Mouse (Mus musculus) hindbrain, embryonic 14.5 days (tissue): ENCODE data around the gene Irs1. TPM values are rescaled to one million over a fixed set of nuclear protein-coding genes. Genes with fewer than 3 reads are reported as not detected.

Experiments
- ATAC-seq: fragments of 200-750 bp; cut with Nextera tagmentation; 2 replicates; pipeline ENCODE4 v1.8.0; 2017; ENCODE audit warnings: moderate number of reproducible peaks, mild to moderate bottlenecking, moderate TSS enrichment, moderate library complexity; ENCODE audit not compliant: low FRiP score
- DNase-seq: peaks from one replicate; pipeline ENCODE4 v3.0.0-alpha.2; 2015; ENCODE audit warnings: low spot score
- H3K27ac ChIP-seq: fragments of 300-500 bp; sonication (generic); 2 replicates; pipeline ENCODE4 v1.5.1; 2014; ENCODE audit warnings: mild to moderate bottlenecking, moderate library complexity
- H3K27me3 ChIP-seq: fragments of 300-500 bp; sonication (generic); 2 replicates; pipeline ENCODE4 v1.6.1; 2014; ENCODE audit warnings: mild to moderate bottlenecking, low read length, mixed read lengths; ENCODE audit not compliant: control insufficient read depth, insufficient read depth
- H3K36me3 ChIP-seq: fragments of 300-500 bp; sonication (generic); replicated peaks from 2 replicates; pipeline ENCODE4 v1.6.1; 2014; ENCODE audit not compliant: control insufficient read depth, insufficient read depth
- H3K4me1 ChIP-seq: fragments of 300-500 bp; sonication (generic); replicated peaks from 2 replicates; pipeline ENCODE4 v1.6.1; 2014; ENCODE audit warnings: antibody characterized with exemption, low read length, mixed read lengths; ENCODE audit not compliant: control insufficient read depth, insufficient read depth
- H3K4me2 ChIP-seq: fragments of 300-500 bp; sonication (generic); replicated peaks from 2 replicates; pipeline ENCODE4 v1.6.1; 2014; ENCODE audit warnings: mild to moderate bottlenecking, moderate library complexity
- H3K4me3 ChIP-seq: fragments of 300-500 bp; sonication (generic); replicated peaks from 2 replicates; pipeline ENCODE4 v1.5.1; 2014; ENCODE audit warnings: mild to moderate bottlenecking, low read length
- H3K9ac ChIP-seq: fragments of 300-500 bp; sonication (generic); 2 replicates; pipeline ENCODE4 v1.6.1; 2014
- H3K9me3 ChIP-seq: fragments of 300-500 bp; sonication (generic); 2 replicates; pipeline ENCODE4 v1.6.1; 2016; ENCODE audit warnings: low read length; ENCODE audit not compliant: control insufficient read depth
- WGBS: fragments of 180-500 bp; shearing (Covaris S2); extraction: QIAGEN DNeasy Blood & Tissue Kit; methylation state at CpG from one replicate; pipeline ENCODE4 v1.1.7; 2014; 5-methylcytosine and 5-hydroxymethylcytosine counted together
- polyA plus RNA-seq: library from polyadenylated mRNA; unstranded; fragments of >200 nt; fragmentation: Nextera tagmentation; extraction: Ambion mirVana; gene quantifications from 2 replicates; pipeline ENCODE4 v1.2.1, GENCODE M21; 2014

Irs1 gene
- polyA plus RNA-seq, 1 experiment from 2014 or later: 10.2 TPM

- no peaks in the 10 kb centered on the region for H3K36me3 ChIP-seq
- H3K9ac ChIP-seq: no peak overlapping the region
- ATAC-seq (no peak), DNase-seq (no peak)
- H3K27ac ChIP-seq: no peak overlapping the region
- WGBS: 94% methylated on average over 5 of the region's 5 CpGs
- no peak overlapping the region for H3K4me3 ChIP-seq
- no peaks in the 10 kb centered on the region for H3K27me3 ChIP-seq
- no peaks in the 10 kb centered on the region for H3K4me1 ChIP-seq
- no peaks in the 10 kb centered on the region for H3K9me3 ChIP-seq
- no peak overlapping the region for H3K4me2 ChIP-seq
Observed at GRCm38 (mm10) chr1:82207511-82207910, 83.7 kb downstream of the Irs1 start.

- Histone ChIP-seq H3K9me3 (no peaks in the 10 kb centered on the region), H3K27me3 (no peaks in the 10 kb centered on the region), H3K4me1 (no peaks in the 10 kb centered on the region), H3K4me2 (no peak overlapping the region), H3K27ac (no peak overlapping the region), H3K36me3 (no peaks in the 10 kb centered on the region), H3K4me3 (no peak overlapping the region), H3K9ac (no peak overlapping the region)
- DNase-seq (no peak), ATAC-seq (no peak)
- 86% methylated on average over 7 of the region's 7 CpGs for WGBS
Observed at GRCm38 (mm10) chr1:82200636-82201035, 90.6 kb downstream of the Irs1 start.

GRCm38 (mm10) chr1:82199918-82200317 lies 91.3 kb downstream of the Irs1 start:
- Histone ChIP-seq H3K9ac (no peak overlapping the region), H3K4me3 (no peak overlapping the region), H3K27me3 (no peaks in the 10 kb centered on the region), H3K4me2 (no peak overlapping the region), H3K9me3 (no peaks in the 10 kb centered on the region), H3K27ac (no peak overlapping the region), H3K36me3 (no peaks in the 10 kb centered on the region), H3K4me1 (no peaks in the 10 kb centered on the region)
- WGBS: 50% methylated on average over 1 of the region's 1 CpGs
- ATAC-seq (no peak), DNase-seq (no peak)

DNA sequence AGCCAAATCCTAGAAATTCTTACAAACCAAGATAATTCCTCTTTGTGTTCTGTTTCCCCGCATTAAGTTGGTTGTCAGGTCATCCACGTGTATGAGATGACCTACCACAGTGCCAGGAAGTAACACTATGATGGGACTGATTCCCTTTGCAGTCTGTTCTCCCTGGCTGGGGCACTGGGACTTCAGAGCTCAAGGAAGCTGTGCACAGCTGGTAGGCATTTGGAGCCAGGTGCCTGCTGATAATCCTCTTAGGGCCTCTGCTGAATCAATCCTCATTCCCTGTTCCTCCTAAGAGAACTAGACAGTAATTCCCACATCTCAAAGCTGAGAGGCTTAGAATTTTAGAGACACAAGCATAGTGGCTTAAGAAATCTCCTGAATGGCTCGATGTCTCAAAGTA lies 99.6 kb downstream of the Irs1 start:
- Histone ChIP-seq H3K27me3 (no peaks in the 10 kb centered on the region), H3K4me3 (no peak overlapping the region), H3K4me1 (no peaks in the 10 kb centered on the region; the same call in 1 of the 2 replicates), H3K36me3 (no peaks in the 10 kb centered on the region), H3K9me3 (no peaks in the 10 kb centered on the region), H3K27ac (no peak overlapping the region), H3K9ac (no peak overlapping the region), H3K4me2 (no peak overlapping the region)
- WGBS: 45% methylated on average over 3 of the region's 3 CpGs
- no peak for ATAC-seq
- DNase-seq: no peak

DNA sequence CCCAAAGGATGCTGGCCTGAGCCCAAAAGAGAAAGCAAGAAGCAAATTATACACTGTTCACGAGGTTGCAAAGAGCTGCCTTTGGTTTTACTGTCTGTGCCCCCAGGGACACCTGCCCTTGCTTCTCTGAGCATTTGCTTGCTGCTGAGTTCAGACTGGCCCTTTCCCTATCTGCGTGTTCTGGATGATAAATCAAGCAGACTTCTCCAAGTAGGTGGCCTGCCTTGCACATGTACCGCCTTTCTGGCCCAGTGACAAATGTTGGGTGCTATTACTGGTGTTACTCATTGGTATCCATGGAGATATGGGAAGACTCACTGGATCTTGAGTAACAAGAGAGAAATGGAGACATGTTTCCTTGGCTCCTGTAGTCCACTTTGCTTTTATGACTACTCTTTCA lies 101.7 kb downstream of the Irs1 start:
- H3K4me3 ChIP-seq: no peak overlapping the region
- no peaks in the 10 kb centered on the region for H3K36me3 ChIP-seq
- ATAC-seq: no peak
- 52% methylated on average over 3 of the region's 3 CpGs for WGBS
- no peaks in the 10 kb centered on the region; the same call in 1 of the 2 replicates for H3K4me1 ChIP-seq
- no peak overlapping the region for H3K9ac ChIP-seq
- no peak overlapping the region for H3K27ac ChIP-seq
- H3K27me3 ChIP-seq: no peaks in the 10 kb centered on the region
- H3K9me3 ChIP-seq: no peaks in the 10 kb centered on the region
- H3K4me2 ChIP-seq: no peak overlapping the region
- DNase-seq: no peak

GRCm38 (mm10) chr1:82188549-82189231 lies 102.5 kb downstream of the Irs1 start:
- Histone ChIP-seq H3K27ac (no peak overlapping the region), H3K27me3 (no peaks in the 10 kb centered on the region), H3K36me3 (no peaks in the 10 kb centered on the region), H3K9me3 (no peaks in the 10 kb centered on the region), H3K4me2 (no peak overlapping the region), H3K4me1 (no peaks in the 10 kb centered on the region; the same call in 1 of the 2 replicates), H3K4me3 (no peak overlapping the region), H3K9ac (no peak overlapping the region)
- DNase-seq: no peak
- 83% methylated on average over 10 of the region's 10 CpGs for WGBS
- no peak for ATAC-seq

DNA sequence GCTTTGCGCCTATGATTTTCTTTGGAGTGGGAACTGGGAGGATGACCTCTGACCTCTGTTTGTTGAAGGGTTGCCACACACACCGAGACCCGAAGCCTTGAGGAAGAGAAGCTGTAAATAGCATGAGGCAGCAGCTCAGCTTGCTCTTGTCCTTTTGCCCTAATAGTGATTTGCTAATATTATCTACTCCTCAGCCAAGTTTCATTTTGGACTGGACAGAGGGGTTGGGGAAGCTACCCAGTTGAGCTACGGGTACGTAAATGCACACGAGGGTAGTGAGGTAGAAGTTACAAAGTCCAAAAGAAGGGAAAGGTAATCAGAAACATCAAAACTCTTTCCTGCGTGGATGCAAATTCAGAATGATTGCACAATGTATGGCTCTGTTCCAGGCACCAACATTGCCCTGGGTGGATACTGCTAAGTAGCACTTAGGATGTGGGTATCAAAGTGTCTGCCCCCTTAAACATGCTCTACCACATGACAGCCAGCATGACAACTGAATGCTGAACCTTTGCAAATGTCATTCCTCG lies 107.2 kb downstream of the Irs1 start:
- DNase-seq: no peak
- H3K4me1 ChIP-seq: no peaks in the 10 kb centered on the region
- no peaks in the 10 kb centered on the region for H3K36me3 ChIP-seq
- H3K27me3 ChIP-seq: no peaks in the 10 kb centered on the region
- H3K4me3 ChIP-seq: no peak overlapping the region
- no peak for ATAC-seq
- no peaks in the 10 kb centered on the region for H3K9me3 ChIP-seq
- no peak overlapping the region for H3K9ac ChIP-seq
- H3K27ac ChIP-seq: no peak overlapping the region
- H3K4me2 ChIP-seq: no peak overlapping the region
- 81% methylated on average over 8 of the region's 8 CpGs for WGBS

Other genes starting within 250 kb of the Irs1 start
- gene Gm9747, start 58.3 kb downstream of the Irs1 start, polyA plus RNA-seq: 32.6 and 34.5 TPM in 2 replicates
- gene Rhbdd1, start 25.0 kb upstream of the Irs1 start, polyA plus RNA-seq: 2.6 and 3.1 TPM in 2 replicates